ENCODE assay signal across 8 mouse cellular contexts in genomic region chr17:31519946-31520838, GRCm38 (mm10). TPM values are rescaled to one million over a fixed set of nuclear protein-coding genes. Genes with fewer than 3 reads are reported as not detected.
DNase-seq lines count a peak whose midpoint lies in the region; ATAC-seq and TF ChIP-seq lines count a peak whose summit lies in the region.

Wdr4 (minus strand) TSS chr17:31519980.
Ndufv3 (plus strand) TSS chr17:31520115.

- peaks cover 7% of the 10 kb centered on the region for H3K4me1 ChIP-seq in bone marrow macrophage, adult 2 months (ENCODE audit: control insufficient read depth, insufficient read depth, low read length)
- peaks cover 4% of the 10 kb centered on the region; the same call in 1 of the 2 replicates for H3K4me1 ChIP-seq in embryonic fibroblast, embryonic 13.5 days (ENCODE audit: control insufficient read depth, insufficient read depth, low read length)
- H3K4me1 ChIP-seq in kidney, embryonic 14.5 days (ENCODE audit: control insufficient read depth, insufficient read depth, low read length): peaks cover 14% of the 10 kb centered on the region
- H3K4me1 ChIP-seq in limb, embryonic 15.5 days: peaks cover 24% of the 10 kb centered on the region

- H3K27me3 ChIP-seq in kidney, embryonic 14.5 days (ENCODE audit: control insufficient read depth, insufficient read depth, low read length): no peaks in the 10 kb centered on the region
- H3K27me3 ChIP-seq in limb, embryonic 15.5 days: no peaks in the 10 kb centered on the region

- peak; percentile 100 for DNase-seq in A20 (ENCODE audit: low read depth, low spot score)
- peak; percentile 100 for DNase-seq in heart, adult 9 months (ENCODE audit: low spot score in 2 of 2)
- peak; percentile 97 to 98 for DNase-seq in monocyte, adult 2 months (ENCODE audit: low read depth in 1 of 2, low spot score in 2 of 2)
- DNase-seq in spleen, postnatal 36 days (ENCODE audit: low spot score in 2 of 2): peak; percentile 99 to 100

- peak within 1 kb of the TSS; percentile 72 for H3K4me2 ChIP-seq in kidney, embryonic 14.5 days (replicated peaks; ENCODE audit: low read depth, low read length)
- peak within 1 kb of the TSS; percentile 59 for H3K4me2 ChIP-seq in limb, embryonic 15.5 days

- peak within 1 kb of the TSS; percentile 72 for H3K4me3 ChIP-seq in bone marrow macrophage, adult 2 months (ENCODE audit: insufficient read depth, low read length)
- H3K4me3 ChIP-seq in embryonic fibroblast, embryonic 13.5 days (ENCODE audit: insufficient read depth, low read length): peak within 1 kb of the TSS; percentile 87
- H3K4me3 ChIP-seq in kidney, embryonic 14.5 days (ENCODE audit: low read length): peak within 1 kb of the TSS; percentile 87
- peak within 1 kb of the TSS; percentile 68 for H3K4me3 ChIP-seq in limb, embryonic 15.5 days

- TF ChIP-seq CTCF in bone marrow macrophage, adult 2 months (IDR thresholded peaks at IDR 0.05; ENCODE audit: low read depth, low read length): no peak
- TF ChIP-seq CTCF in embryonic fibroblast, embryonic 13.5 days (IDR thresholded peaks at IDR 0.05; ENCODE audit: borderline replicate concordance, insufficient read depth, low read length): no peak

- no peaks in the 10 kb centered on the region for H3K9me3 ChIP-seq in kidney, embryonic 14.5 days (ENCODE audit: control insufficient read depth, low read length)
- no peaks in the 10 kb centered on the region for H3K9me3 ChIP-seq in limb, embryonic 15.5 days

- H3K36me3 ChIP-seq in kidney, embryonic 14.5 days (ENCODE audit: control insufficient read depth, insufficient read depth, low read length): peaks cover 14% of the 10 kb centered on the region; the same call in 1 of the 2 replicates
- H3K36me3 ChIP-seq in limb, embryonic 15.5 days: peaks cover 19% of the 10 kb centered on the region

- H3K27ac ChIP-seq in bone marrow macrophage, adult 2 months (ENCODE audit: insufficient read depth, low read depth, low read length): peak within 1 kb of the TSS; percentile 63
- peak within 1 kb of the TSS; percentile 53 for H3K27ac ChIP-seq in embryonic fibroblast, embryonic 13.5 days (ENCODE audit: insufficient read depth, low read length)
- peak within 1 kb of the TSS; percentile 65; the same call in 1 of the 2 replicates for H3K27ac ChIP-seq in kidney, embryonic 14.5 days (ENCODE audit: low read depth, low read length)
- H3K27ac ChIP-seq in limb, embryonic 15.5 days: peak within 1 kb of the TSS; percentile 86

- peak; percentile 89; the same call in 1 of the 2 replicates for TF ChIP-seq POLR2A in bone marrow macrophage, adult 2 months (IDR thresholded peaks at IDR 0.05; ENCODE audit: borderline replicate concordance, low read depth, low read length)
- TF ChIP-seq POLR2A in embryonic fibroblast, embryonic 13.5 days (IDR thresholded peaks at IDR 0.05; ENCODE audit: low read depth, low read length): peak; percentile 92

- ATAC-seq in kidney, embryonic 14.5 days (ENCODE audit: low FRiP score, low TSS enrichment): peak; percentile 98
- ATAC-seq in limb, embryonic 15.5 days (ENCODE audit: insufficient number of reproducible peaks, low FRiP score, low TSS enrichment, low read depth): peak; percentile 94

- H3K9ac ChIP-seq in kidney, embryonic 14.5 days (ENCODE audit: low read depth, low read length): peak within 1 kb of the TSS; percentile 76
- H3K9ac ChIP-seq in limb, embryonic 15.5 days: peak within 1 kb of the TSS; percentile 69

- 1% methylated on average over 44 of the region's 45 CpGs for WGBS in kidney, embryonic 14.5 days
- under 1% methylated on average over 45 of the region's 45 CpGs for WGBS in limb, embryonic 15.5 days

RNA-seq across cellular contexts. Expression of gene Wdr4, which starts in this region (rescaled TPM):
- polyA plus RNA-seq in bone marrow macrophage, adult 2 months (2012; ENCODE audit: insufficient read depth, insufficient read length, missing spikeins): 11.3 and 13.8 TPM in 2 replicates
- 18.9 and 19.7 TPM in 2 replicates for polyA plus RNA-seq in embryonic fibroblast, embryonic 13.5 days (2011; ENCODE audit: insufficient read length, low read depth, missing spikeins)
- polyA plus RNA-seq in kidney, embryonic 14.5 days (2014; fragmentation: Nextera tagmentation; extraction: Ambion mirVana): 40.6 and 45.7 TPM in 2 replicates
- polyA plus RNA-seq in limb, embryonic 15.5 days (2015; fragmentation: Nextera tagmentation; extraction: Ambion mirVana): 33.8 and 35.2 TPM in 2 replicates

RNA-seq across cellular contexts. Expression of gene Ndufv3, which starts in this region (rescaled TPM):
- polyA plus RNA-seq in bone marrow macrophage, adult 2 months (2012; ENCODE audit: insufficient read depth, insufficient read length, missing spikeins): 132 and 146 TPM in 2 replicates
- polyA plus RNA-seq in embryonic fibroblast, embryonic 13.5 days (2011; ENCODE audit: insufficient read length, low read depth, missing spikeins): 140 and 141 TPM in 2 replicates
- 231 and 270 TPM in 2 replicates for polyA plus RNA-seq in kidney, embryonic 14.5 days (2014; fragmentation: Nextera tagmentation; extraction: Ambion mirVana)
- polyA plus RNA-seq in limb, embryonic 15.5 days (2015; fragmentation: Nextera tagmentation; extraction: Ambion mirVana): 251 and 280 TPM in 2 replicates

Comparison
In these comparisons a context has a peak if more than half of its experiments do, and no peak if none do; other contexts are left out.
1. Peak in every context shown above with its lines: DNase-seq, ATAC-seq, H3K4me3 ChIP-seq and H3K27ac ChIP-seq.